Comparison of ENCODE assay signal across 7 mouse cellular contexts in the genomic region with DNA sequence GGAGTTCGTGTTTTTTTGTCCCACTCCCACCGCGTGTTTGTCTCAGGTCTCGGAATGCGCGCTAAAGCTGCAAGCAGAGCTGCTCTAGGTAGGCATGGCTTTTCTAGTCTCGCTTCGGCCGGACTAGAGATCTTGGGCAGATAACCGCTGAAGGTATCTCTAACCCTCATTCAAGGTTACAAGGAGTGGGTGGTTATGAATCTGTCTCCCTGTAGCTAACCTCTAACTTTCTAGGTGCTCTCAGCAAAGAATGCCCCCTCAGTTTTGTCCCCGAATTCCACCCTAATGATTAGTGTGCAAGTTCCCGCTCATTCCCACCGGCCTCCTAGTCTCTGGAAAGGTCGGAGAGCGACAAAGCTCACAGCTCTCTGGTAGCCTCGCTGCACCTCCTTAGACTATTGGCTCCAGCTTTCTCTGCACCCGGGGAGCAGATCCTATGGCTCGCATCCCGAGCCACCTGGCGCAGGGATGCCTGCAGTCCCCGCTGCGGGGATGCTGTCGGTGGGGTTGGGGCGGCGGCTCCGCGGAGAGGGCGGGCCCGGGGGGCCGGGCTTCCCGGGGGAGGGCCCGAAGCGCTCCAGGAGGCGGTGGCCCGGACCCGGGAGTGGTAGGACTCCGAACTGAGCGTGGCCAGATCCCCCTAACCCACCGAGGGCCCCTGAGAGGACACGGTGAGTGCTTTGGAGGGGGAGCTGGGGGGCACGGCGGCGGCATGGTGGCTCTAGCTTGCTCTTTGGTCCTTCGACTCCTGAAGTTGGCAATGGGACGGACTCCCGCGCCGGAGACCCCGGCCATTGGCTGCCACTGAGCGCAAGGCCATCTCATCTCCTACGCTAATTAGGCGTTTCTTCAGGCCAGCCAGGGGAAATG. TPM values are rescaled to one million over a fixed set of nuclear protein-coding genes. Genes with fewer than 3 reads are reported as not detected.
DNase-seq lines count a peak whose midpoint lies in the region; ATAC-seq lines count a peak whose summit lies in the region.

No protein-coding gene starts in this region.

- WGBS in forebrain, embryonic 13.5 days: under 1% methylated on average over 52 of the region's 52 CpGs
- under 1% methylated on average over 52 of the region's 52 CpGs for WGBS in stomach, embryonic 16.5 days

- H3K36me3 ChIP-seq in forebrain, embryonic 13.5 days (ENCODE audit: poor library complexity, severe bottlenecking): peaks cover 6% of the 10 kb centered on the region; the same call in 1 of the 2 replicates
- no peaks in the 10 kb centered on the region for H3K36me3 ChIP-seq in megakaryocyte, embryonic 14.5 days (replicated peaks; ENCODE audit: low read length)
- H3K36me3 ChIP-seq in stomach, embryonic 16.5 days (ENCODE audit: control insufficient read depth, insufficient read depth, low read length): no peaks in the 10 kb centered on the region

- intact Hi-C loops in heart, postnatal 14 days (cut with DNase I): no loop called here

- no peaks in the 10 kb centered on the region for H3K9me3 ChIP-seq in forebrain, embryonic 13.5 days (replicated peaks)
- no peaks in the 10 kb centered on the region for H3K9me3 ChIP-seq in megakaryocyte, embryonic 14.5 days
- no peaks in the 10 kb centered on the region for H3K9me3 ChIP-seq in stomach, embryonic 16.5 days (replicated peaks; ENCODE audit: control insufficient read depth, low read length)

- H3K4me3 ChIP-seq in forebrain, embryonic 13.5 days: peak overlapping the region; percentile 60
- peak overlapping the region; percentile 90 for H3K4me3 ChIP-seq in megakaryocyte, embryonic 14.5 days (replicated peaks)
- peak overlapping the region; percentile 73 for H3K4me3 ChIP-seq in stomach, embryonic 16.5 days (replicated peaks; ENCODE audit: low read length)

- no peak overlapping the region for H3K27ac ChIP-seq in forebrain, embryonic 13.5 days
- H3K27ac ChIP-seq in stomach, embryonic 16.5 days (ENCODE audit: low read length): peak overlapping the region; percentile 92

- peak overlapping the region; percentile 89 for H3K4me2 ChIP-seq in forebrain, embryonic 13.5 days
- H3K4me2 ChIP-seq in stomach, embryonic 16.5 days (ENCODE audit: low read depth, low read length): peak overlapping the region; percentile 65

- peaks cover 35% of the 10 kb centered on the region for H3K4me1 ChIP-seq in forebrain, embryonic 13.5 days
- peaks cover 27% of the 10 kb centered on the region for H3K4me1 ChIP-seq in megakaryocyte, embryonic 14.5 days
- peaks cover 9% of the 10 kb centered on the region for H3K4me1 ChIP-seq in stomach, embryonic 16.5 days (ENCODE audit: control insufficient read depth, insufficient read depth, low read length)

- peak; percentile 68 for ATAC-seq in forebrain, embryonic 13.5 days
- ATAC-seq in stomach, embryonic 16.5 days (ENCODE audit: insufficient read depth, low FRiP score): peak; percentile 76

- H3K27me3 ChIP-seq in forebrain, embryonic 13.5 days: peaks cover 34% of the 10 kb centered on the region
- peaks cover 99% of the 10 kb centered on the region for H3K27me3 ChIP-seq in megakaryocyte, embryonic 14.5 days (replicated peaks)
- peaks cover 4% of the 10 kb centered on the region; the same call in 1 of the 2 replicates for H3K27me3 ChIP-seq in stomach, embryonic 16.5 days (ENCODE audit: control insufficient read depth, insufficient read depth, low read length)

- DNase-seq in MN1 (ENCODE audit: low spot score): peak; percentile 63
- DNase-seq in brain, adult 2 months (ENCODE audit: low read depth, low spot score): peak; percentile 77
- peak; percentile 76 to 77 for DNase-seq in heart, postnatal 14 days
- DNase-seq in kidney, postnatal 4 days: peak; percentile 75 to 84

- H3K9ac ChIP-seq in forebrain, embryonic 13.5 days: peak overlapping the region; percentile 70
- peak overlapping the region; percentile 80 for H3K9ac ChIP-seq in stomach, embryonic 16.5 days (ENCODE audit: low read length)

RNA-seq across cellular contexts. Expression of gene Pacsin3, which starts 0.7 kb away (rescaled TPM):
- 23.4 and 26.5 TPM in 2 replicates for polyA plus RNA-seq in forebrain, embryonic 13.5 days (2015; fragmentation: Nextera tagmentation; extraction: Ambion mirVana)
- total RNA-seq in heart, postnatal 14 days (2021): 100 to 1,000 TPM; 106 to 109 TPM
- polyA plus RNA-seq in megakaryocyte, embryonic 14.5 days (2012; ENCODE audit: insufficient read depth, low replicate concordance): 0.47 TPM in 1 of 2 replicates, not detected in the other
- polyA plus RNA-seq in stomach, embryonic 16.5 days (2015; fragmentation: Nextera tagmentation; extraction: Ambion mirVana): 65.5 and 73.3 TPM in 2 replicates

RNA-seq across cellular contexts. Expression of gene Arfgap2, which starts 8.3 kb away (rescaled TPM):
- polyA plus RNA-seq in forebrain, embryonic 13.5 days (2015; fragmentation: Nextera tagmentation; extraction: Ambion mirVana): 78.4 and 84.3 TPM in 2 replicates
- total RNA-seq in heart, postnatal 14 days (2021): 10 to 100 TPM; 59.2 to 62.4 TPM
- 19.6 and 28.6 TPM in 2 replicates for polyA plus RNA-seq in megakaryocyte, embryonic 14.5 days (2012; ENCODE audit: insufficient read depth, low replicate concordance)
- 82.0 and 82.3 TPM in 2 replicates for polyA plus RNA-seq in stomach, embryonic 16.5 days (2015; fragmentation: Nextera tagmentation; extraction: Ambion mirVana)

RNA-seq across cellular contexts. Expression of gene Ddb2, which starts 19.7 kb away (rescaled TPM):
- polyA plus RNA-seq in forebrain, embryonic 13.5 days (2015; fragmentation: Nextera tagmentation; extraction: Ambion mirVana): 11.8 and 12.0 TPM in 2 replicates
- total RNA-seq in heart, postnatal 14 days (2021): 1 to 10 TPM; 4.6 to 6.3 TPM
- 0.57 TPM in 1 of 2 replicates, not detected in the other for polyA plus RNA-seq in megakaryocyte, embryonic 14.5 days (2012; ENCODE audit: insufficient read depth, low replicate concordance)
- 17.1 and 20.5 TPM in 2 replicates for polyA plus RNA-seq in stomach, embryonic 16.5 days (2015; fragmentation: Nextera tagmentation; extraction: Ambion mirVana)

RNA-seq across cellular contexts. Expression of gene Acp2, which starts 53.8 kb away (rescaled TPM):
- 30.2 and 33.3 TPM in 2 replicates for polyA plus RNA-seq in forebrain, embryonic 13.5 days (2015; fragmentation: Nextera tagmentation; extraction: Ambion mirVana)
- 10 to 100 TPM; 18.1 to 19.7 TPM for total RNA-seq in heart, postnatal 14 days (2021)
- polyA plus RNA-seq in megakaryocyte, embryonic 14.5 days (2012; ENCODE audit: insufficient read depth, low replicate concordance): 5.2 and 6.5 TPM in 2 replicates
- polyA plus RNA-seq in stomach, embryonic 16.5 days (2015; fragmentation: Nextera tagmentation; extraction: Ambion mirVana): 23.1 and 24.5 TPM in 2 replicates

RNA-seq across cellular contexts. Expression of gene Nr1h3, which starts 53.9 kb away (rescaled TPM):
- 1.4 and 1.9 TPM in 2 replicates for polyA plus RNA-seq in forebrain, embryonic 13.5 days (2015; fragmentation: Nextera tagmentation; extraction: Ambion mirVana)
- 10 to 100 TPM in 1 of 2 experiments, 1 to 10 TPM in 1; 8.6 to 11.8 TPM for total RNA-seq in heart, postnatal 14 days (2021)
- 7.4 TPM in 1 of 2 replicates, not detected in the other for polyA plus RNA-seq in megakaryocyte, embryonic 14.5 days (2012; ENCODE audit: insufficient read depth, low replicate concordance)
- 3.5 and 4.2 TPM in 2 replicates for polyA plus RNA-seq in stomach, embryonic 16.5 days (2015; fragmentation: Nextera tagmentation; extraction: Ambion mirVana)

Comparison
In these comparisons a context has a peak if more than half of its experiments do, and no peak if none do; other contexts are left out.
1. RNA of gene Pacsin3, which starts 0.7 kb away (polyA plus RNA-seq): 65.5 to 73.3 TPM in stomach, embryonic 16.5 days and 23.4 to 26.5 TPM in forebrain, embryonic 13.5 days; 0.47 TPM in megakaryocyte, embryonic 14.5 days; every median in the first group is over 10 times any median in the second.
2. Peak in every context shown above with its lines, with median percentiles within 50 percentile points of each other: DNase-seq and H3K4me3 ChIP-seq.